ENCODE assay signal across 28 mouse cellular contexts in genomic region chr7:79801391-79801790, GRCm38 (mm10). TPM values are rescaled to one million over a fixed set of nuclear protein-coding genes. Genes with fewer than 3 reads are reported as not detected.
A peak's percentile ranks its signal among the peaks of the same experiment; 100 is the strongest.
DNase-seq lines count a peak whose midpoint lies in the region; ATAC-seq and TF ChIP-seq lines count a peak whose summit lies in the region.
"Had no signal": no experiment of that assay in that cellular context is flagged by ENCODE, and none has a peak within 500 bp of the region (broad histone marks: within the 10 kb centered on the region; RNA-seq: fewer than 3 reads in every experiment).

No protein-coding gene starts in this region.

- no peak for TF ChIP-seq EP300 in lung, postnatal 0 days (IDR thresholded peaks at IDR 0.05)

- 62% methylated on average over 11 of the region's 11 CpGs for WGBS in lung, adult 2 months
- 47% methylated on average over 11 of the region's 11 CpGs for WGBS in lung, postnatal 0 days

- H3K9ac ChIP-seq in lung, postnatal 0 days (replicated peaks; ENCODE audit: low read depth), result no peak overlapping the region
- H3K9ac ChIP-seq: embryonic facial prominence, embryonic 12.5 days; embryonic facial prominence, embryonic 15.5 days; heart, embryonic 13.5 days; hindbrain, embryonic 12.5 days; hindbrain, embryonic 15.5 days had no signal

- peak; percentile 52 for DNase-seq in lung, adult 2 months
- DNase-seq in lung, postnatal 0 days (ENCODE audit: low spot score), result peak; percentile 46
- peak; percentile 60 for DNase-seq in lung, postnatal 25 days (ENCODE audit: low spot score)
- DNase-seq in spleen, adult 18-20 months, result no peak
- DNase-seq in layer of hippocampus, postnatal 10 days (ENCODE audit: low spot score in 2 of 2), result no peak
- DNase-seq in kidney, adult 18-20 months, result no peak
- DNase-seq: adrenal gland, adult 2 months; adrenal gland, postnatal 14 days; cerebellum, adult 11 months; cerebellum, adult 2 months; cerebellum, adult 9-11 months; cerebellum, postnatal 25 days; gastrocnemius, postnatal 25 days; heart, adult 2 months had no signal

- no peaks in the 10 kb centered on the region for H3K4me1 ChIP-seq in lung, adult 2 months (ENCODE audit: control insufficient read depth, insufficient read depth, low read length)
- H3K4me1 ChIP-seq in lung, postnatal 0 days (ENCODE audit: insufficient read depth, low read depth, low read length), result no peaks in the 10 kb centered on the region
- H3K4me1 ChIP-seq: hindbrain, embryonic 12.5 days; hindbrain, embryonic 15.5 days had no signal

- no peaks in the 10 kb centered on the region for H3K36me3 ChIP-seq in lung, postnatal 0 days (ENCODE audit: insufficient read depth, low read length)
- H3K36me3 ChIP-seq: embryonic facial prominence, embryonic 12.5 days; embryonic facial prominence, embryonic 15.5 days; heart, embryonic 10.5 days; heart, embryonic 13.5 days; hindbrain, embryonic 12.5 days; hindbrain, embryonic 15.5 days had no signal

- peak; percentile 72; the same call in 1 of the 2 replicates for TF ChIP-seq POLR2A in lung, adult 2 months (IDR thresholded peaks at IDR 0.05; ENCODE audit: borderline replicate concordance, extremely low read depth, low read depth, low read length)

- H3K4me3 ChIP-seq in lung, adult 2 months (replicated peaks; ENCODE audit: extremely low read depth, low read depth, low read length), result peak overlapping the region; percentile 62
- H3K4me3 ChIP-seq in lung, postnatal 0 days (ENCODE audit: low read depth, low read length), result no peak overlapping the region
- H3K4me3 ChIP-seq: embryonic facial prominence, embryonic 12.5 days; embryonic facial prominence, embryonic 15.5 days; heart, adult 2 months; heart, embryonic 10.5 days; heart, embryonic 13.5 days; hindbrain, embryonic 12.5 days; hindbrain, embryonic 15.5 days had no signal

- no peak overlapping the region for H3K4me2 ChIP-seq in lung, postnatal 0 days (replicated peaks; ENCODE audit: low read depth, low read length)
- H3K4me2 ChIP-seq: embryonic facial prominence, embryonic 12.5 days; embryonic facial prominence, embryonic 15.5 days; heart, embryonic 13.5 days; hindbrain, embryonic 12.5 days; hindbrain, embryonic 15.5 days had no signal

- peak; percentile 78 for ATAC-seq in lung, postnatal 0 days
- ATAC-seq: CD4-positive, CD25-positive, alpha-beta regulatory T cell, adult 4 months; forebrain, embryonic 14.5 days had no signal

- H3K27ac ChIP-seq in lung, postnatal 0 days (ENCODE audit: low read length), result no peak overlapping the region
- H3K27ac ChIP-seq: embryonic facial prominence, embryonic 12.5 days; embryonic facial prominence, embryonic 15.5 days; heart, adult 2 months; heart, embryonic 10.5 days; heart, embryonic 13.5 days; hindbrain, embryonic 12.5 days; hindbrain, embryonic 15.5 days had no signal

- no peak for TF ChIP-seq CTCF in lung, adult 2 months (IDR thresholded peaks at IDR 0.05; ENCODE audit: insufficient read depth, low read length)
- no peak for TF ChIP-seq CTCF in lung, postnatal 0 days (IDR thresholded peaks at IDR 0.05)

- H3K9me3 ChIP-seq in lung, postnatal 0 days (ENCODE audit: low read length), result no peaks in the 10 kb centered on the region
- H3K9me3 ChIP-seq: embryonic facial prominence, embryonic 12.5 days; embryonic facial prominence, embryonic 15.5 days; heart, embryonic 10.5 days; heart, embryonic 13.5 days; hindbrain, embryonic 12.5 days; hindbrain, embryonic 15.5 days had no signal

- H3K27me3 ChIP-seq in lung, postnatal 0 days (replicated peaks; ENCODE audit: insufficient read depth, low read length), result no peaks in the 10 kb centered on the region
- H3K27me3 ChIP-seq: embryonic facial prominence, embryonic 12.5 days; embryonic facial prominence, embryonic 15.5 days; hindbrain, embryonic 15.5 days had no signal

RNA-seq across cellular contexts. Expression of gene Mesp1, which starts 7.8 kb away (rescaled TPM):
- 18.8 and 27.6 TPM in 2 replicates for polyA plus RNA-seq in lung, adult 2 months (2012; rRNA removed)
- polyA plus RNA-seq in lung, postnatal 0 days (2015; fragmentation: Nextera tagmentation; extraction: Ambion mirVana), result 0.11 and 0.21 TPM in 2 replicates
- under 1 TPM in 1 of 2 experiments, not detected in 1; 0.57 TPM for total RNA-seq in layer of hippocampus, postnatal 10 days (2021)
- total RNA-seq: adrenal gland, adult 2 months; adrenal gland, postnatal 14 days; common myeloid progenitor, adult 5-6 weeks; gastrocnemius, adult 8-10 months; gastrocnemius, postnatal 25 days; heart, adult 2 months; heart, postnatal 25 days; hematopoietic stem cell, adult 5-6 weeks; MEL had no signal
- polyA plus RNA-seq: adrenal gland, adult 2 months; CD4-positive, CD25-positive, alpha-beta regulatory T cell, adult 4 months; cerebellum, adult 2 months; embryonic facial prominence, embryonic 12.5 days; forebrain, embryonic 14.5 days; heart, adult 2 months; heart, embryonic 16.5 days had no signal

RNA-seq across cellular contexts. Expression of gene Mesp2, which starts 9.1 kb away (rescaled TPM):
- 7.6 and 8.6 TPM in 2 replicates for polyA plus RNA-seq in lung, adult 2 months (2012; rRNA removed)
- 0.92 and 0.99 TPM in 2 replicates for polyA plus RNA-seq in lung, postnatal 0 days (2015; fragmentation: Nextera tagmentation; extraction: Ambion mirVana)
- 1 to 10 TPM; 1.6 to 1.8 TPM for total RNA-seq in layer of hippocampus, postnatal 10 days (2021)
- total RNA-seq: common myeloid progenitor, adult 5-6 weeks; gastrocnemius, adult 8-10 months; gastrocnemius, postnatal 25 days; hematopoietic stem cell, adult 5-6 weeks; MEL had no signal

RNA-seq across cellular contexts. Expression of gene Wdr93, which starts 58.4 kb away (rescaled TPM):
- 1.7 and 1.8 TPM in 2 replicates for polyA plus RNA-seq in lung, adult 2 months (2012; rRNA removed)
- polyA plus RNA-seq in lung, postnatal 0 days (2015; fragmentation: Nextera tagmentation; extraction: Ambion mirVana), result 1.6 and 2.0 TPM in 2 replicates
- total RNA-seq in layer of hippocampus, postnatal 10 days (2021), result under 1 TPM; 0.21 to 0.25 TPM
- total RNA-seq: common myeloid progenitor, adult 5-6 weeks; gastrocnemius, postnatal 25 days; hematopoietic stem cell, adult 5-6 weeks had no signal

RNA-seq across cellular contexts. Expression of gene Pex11a, which starts 58.5 kb away (rescaled TPM):
- 17.9 and 18.6 TPM in 2 replicates for polyA plus RNA-seq in lung, adult 2 months (2012; rRNA removed)
- 17.8 and 23.9 TPM in 2 replicates for polyA plus RNA-seq in lung, postnatal 0 days (2015; fragmentation: Nextera tagmentation; extraction: Ambion mirVana)
- 10 to 100 TPM; 10.4 to 11.7 TPM for total RNA-seq in layer of hippocampus, postnatal 10 days (2021)

RNA-seq across cellular contexts. Expression of gene Anpep, which starts 59.5 kb away (rescaled TPM):
- polyA plus RNA-seq in lung, adult 2 months (2012; rRNA removed), result 72.8 and 80.7 TPM in 2 replicates
- 11.6 TPM in 2 replicates for polyA plus RNA-seq in lung, postnatal 0 days (2015; fragmentation: Nextera tagmentation; extraction: Ambion mirVana)
- 1 to 10 TPM; 5.6 to 6.0 TPM for total RNA-seq in layer of hippocampus, postnatal 10 days (2021)

Comparison
In these comparisons a context has a peak if more than half of its experiments do, and no peak if none do; other contexts are left out.
1. RNA of gene Mesp1, which starts 7.8 kb away (polyA plus RNA-seq): 18.8 to 27.6 TPM in lung, adult 2 months; 0.11 to 0.21 TPM in lung, postnatal 0 days; every median in the first group is over 10 times any median in the second.
2. DNase-seq: peak in lung, adult 2 months (single experiment), lung, postnatal 0 days (single experiment) and lung, postnatal 25 days (single experiment); none in spleen, adult 18-20 months (0 of 2), layer of hippocampus, postnatal 10 days (0 of 2) and kidney, adult 18-20 months (single experiment).